Mouse (Mus musculus): ENCODE results near the gene Aanat. TPM values are rescaled to one million over a fixed set of nuclear protein-coding genes. Genes with fewer than 3 reads are reported as not detected.

Aanat gene
- total RNA-seq, 2 experiments from 2014 or later: not detected

DNA sequence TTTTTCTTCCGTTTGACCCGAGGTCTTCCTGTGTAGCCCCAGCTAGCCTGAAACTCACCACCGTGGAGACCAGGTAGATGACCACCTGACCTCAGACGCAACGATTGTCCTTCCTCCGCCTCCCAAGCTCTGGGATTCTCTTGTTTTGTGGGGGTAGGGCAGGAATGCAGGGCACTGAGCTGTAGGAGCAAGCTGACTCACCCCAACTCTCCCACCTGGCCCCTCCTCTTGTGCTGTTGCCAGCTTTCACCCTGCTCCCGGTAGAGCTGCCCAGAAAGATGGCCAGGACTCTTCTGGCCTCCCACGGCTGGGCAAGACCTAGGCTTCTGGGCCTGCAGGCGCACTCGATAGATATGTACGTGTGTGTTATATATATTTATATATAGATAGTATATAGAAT lies 59.9 kb downstream of the Aanat start:
- ATAC-seq (replicated peaks; ENCODE audit: low FRiP score, low TSS enrichment, poor library complexity, severe bottlenecking): no peak

DNA sequence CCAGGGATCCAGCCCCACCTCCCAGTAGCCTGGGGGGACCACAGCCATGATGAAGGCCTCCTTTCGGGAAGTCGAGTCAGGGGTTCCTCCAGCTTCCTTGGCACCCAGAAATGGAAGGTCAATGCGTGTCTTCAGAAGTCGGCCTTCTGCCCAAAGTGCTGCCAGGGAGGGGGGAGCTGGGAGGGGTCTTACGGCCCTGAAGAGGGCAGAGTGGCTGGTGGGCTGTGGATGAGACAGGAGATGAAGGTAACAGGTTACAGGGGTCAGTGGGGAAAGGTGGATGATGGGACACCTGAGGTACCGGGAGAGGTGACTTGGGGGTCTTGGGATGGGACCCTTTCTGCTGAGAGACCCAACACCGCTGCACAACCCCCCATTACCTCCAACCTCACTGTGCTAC lies 60.5 kb downstream of the Aanat start:
- ATAC-seq (replicated peaks; ENCODE audit: low FRiP score, low TSS enrichment, poor library complexity, severe bottlenecking): no peak

Other genes starting within 250 kb of the Aanat start
- 8.1 and 12.1 TPM in 2 replicates for gene Rnf157, start 173.4 kb upstream of the Aanat start, total RNA-seq (2014; fragmentation: Nextera tagmentation)
- gene Rnf157, start 173.4 kb upstream of the Aanat start, total RNA-seq (2017): 2.7 and 11.3 TPM in 2 replicates
- 68.8 and 89.9 TPM in 2 replicates for gene Ubald2, start 152.3 kb upstream of the Aanat start, total RNA-seq (2014; fragmentation: Nextera tagmentation)
- gene Ubald2, start 152.3 kb upstream of the Aanat start, total RNA-seq (2017): 65.8 and 93.3 TPM in 2 replicates
- gene Qrich2, start 120.2 kb upstream of the Aanat start, total RNA-seq (2014; fragmentation: Nextera tagmentation): not detected in 2 replicates
- gene Qrich2, start 120.2 kb upstream of the Aanat start, total RNA-seq (2017): not detected in 2 replicates
- gene Prpsap1, start 92.2 kb upstream of the Aanat start, total RNA-seq (2014; fragmentation: Nextera tagmentation): 89.6 and 95.3 TPM in 2 replicates
- 36.8 and 60.7 TPM in 2 replicates for gene Prpsap1, start 92.2 kb upstream of the Aanat start, total RNA-seq (2017)
- 188 and 259 TPM in 2 replicates for gene Sphk1, start 55.5 kb upstream of the Aanat start, total RNA-seq (2014; fragmentation: Nextera tagmentation)
- gene Sphk1, start 55.5 kb upstream of the Aanat start, total RNA-seq (2017): 119 and 168 TPM in 2 replicates
- 9.2 and 28.8 TPM in 2 replicates for gene Ube2o, start 5.0 kb upstream of the Aanat start, total RNA-seq (2014; fragmentation: Nextera tagmentation)
- 4.6 and 22.6 TPM in 2 replicates for gene Ube2o, start 5.0 kb upstream of the Aanat start, total RNA-seq (2017)
- gene Rhbdf2, start 40.6 kb downstream of the Aanat start, total RNA-seq (2014; fragmentation: Nextera tagmentation): 4.1 and 6.1 TPM in 2 replicates
- 1.3 and 3.3 TPM in 2 replicates for gene Rhbdf2, start 40.6 kb downstream of the Aanat start, total RNA-seq (2017)
- 2.1 TPM in 1 of 2 replicates, not detected in the other for gene Prcd, start 67.1 kb downstream of the Aanat start, total RNA-seq (2014; fragmentation: Nextera tagmentation)
- not detected in 2 replicates for gene Prcd, start 67.1 kb downstream of the Aanat start, total RNA-seq (2017)
- gene Cygb, start 67.9 kb downstream of the Aanat start, total RNA-seq (2014; fragmentation: Nextera tagmentation): not detected in 2 replicates
- gene Cygb, start 67.9 kb downstream of the Aanat start, total RNA-seq (2017): not detected in 2 replicates
- not detected in 2 replicates for gene St6galnac1, start 189.1 kb downstream of the Aanat start, total RNA-seq (2014; fragmentation: Nextera tagmentation)
- gene St6galnac1, start 189.1 kb downstream of the Aanat start, total RNA-seq (2017): not detected in 2 replicates
- not detected in 2 replicates for gene Mxra7, start 241.6 kb downstream of the Aanat start, total RNA-seq (2014; fragmentation: Nextera tagmentation)
- 0.61 TPM in 1 of 2 replicates, not detected in the other for gene Mxra7, start 241.6 kb downstream of the Aanat start, total RNA-seq (2017)

All from megakaryocyte-erythroid progenitor cell, adult 5-6 weeks (primary cell).